Mouse (Mus musculus): ENCODE measurements at regions not wholly inside any gene's neighbourhood (a gene's known extent, or its start where the extent isn't known, plus 50 kb on each side); places are given as distances from the start of the nearest gene placed in this dataset.

GRCm38 (mm10) chr9:85483248-85483647, 156.1 kb upstream of the Tent5a start:
- Histone ChIP-seq H3K27me3 (replicated peaks) (no peaks in the 10 kb centered on the region), H3K4me2 (no peak overlapping the region), H3K9me3 (replicated peaks) (no peaks in the 10 kb centered on the region), H3K36me3 (no peaks in the 10 kb centered on the region), H3K4me3 (no peak overlapping the region), H3K9ac (no peak overlapping the region), H3K4me1 (replicated peaks) (no peaks in the 10 kb centered on the region), H3K27ac (ENCODE audit: poor library complexity, severe bottlenecking) (no peak overlapping the region)
- 83% methylated on average over 4 of the region's 4 CpGs for WGBS
- no peak for ATAC-seq (ENCODE audit: insufficient number of reproducible peaks, low FRiP score)

GRCm38 (mm10) chr9:85480566-85480965, 153.4 kb upstream of the Tent5a start:
- Histone ChIP-seq H3K4me3 (no peak overlapping the region), H3K9me3 (replicated peaks) (no peaks in the 10 kb centered on the region), H3K4me2 (no peak overlapping the region), H3K36me3 (no peaks in the 10 kb centered on the region), H3K27me3 (replicated peaks) (no peaks in the 10 kb centered on the region), H3K27ac (ENCODE audit: poor library complexity, severe bottlenecking) (no peak overlapping the region), H3K9ac (no peak overlapping the region), H3K4me1 (replicated peaks) (no peaks in the 10 kb centered on the region)
- ATAC-seq (ENCODE audit: insufficient number of reproducible peaks, low FRiP score), result no peak
- 73% methylated on average over 2 of the region's 2 CpGs for WGBS

- 69% methylated on average over 3 of the region's 3 CpGs for WGBS
- no peak overlapping the region for H3K4me2 ChIP-seq
- no peak for ATAC-seq (ENCODE audit: insufficient number of reproducible peaks, low FRiP score)
Observed at GRCm38 (mm10) chr9:85475214-85475613, 148.1 kb upstream of the Tent5a start.

GRCm38 (mm10) chr9:85470264-85470821, 143.2 kb upstream of the Tent5a start:
- no peaks in the 10 kb centered on the region for H3K27me3 ChIP-seq (replicated peaks)
- no peaks in the 10 kb centered on the region for H3K9me3 ChIP-seq (replicated peaks)
- no peaks in the 10 kb centered on the region for H3K36me3 ChIP-seq
- no peak overlapping the region for H3K9ac ChIP-seq
- H3K4me2 ChIP-seq, result no peak overlapping the region
- no peak overlapping the region for H3K27ac ChIP-seq (ENCODE audit: poor library complexity, severe bottlenecking)
- H3K4me3 ChIP-seq, result no peak overlapping the region
- 66% methylated on average over 8 of the region's 8 CpGs for WGBS
- no peak for ATAC-seq (ENCODE audit: insufficient number of reproducible peaks, low FRiP score)
- H3K4me1 ChIP-seq (replicated peaks), result peaks cover 7% of the 10 kb centered on the region

More at GRCm38 (mm10) chr9:85475214-85475613, 148.1 kb upstream of the Tent5a start:
- no peak overlapping the region for H3K4me3 ChIP-seq
- H3K9ac ChIP-seq, result no peak overlapping the region
- no peaks in the 10 kb centered on the region for H3K9me3 ChIP-seq (replicated peaks)
- H3K4me1 ChIP-seq (replicated peaks), result no peaks in the 10 kb centered on the region
- H3K36me3 ChIP-seq, result no peaks in the 10 kb centered on the region
- no peaks in the 10 kb centered on the region for H3K27me3 ChIP-seq (replicated peaks)
- no peak overlapping the region for H3K27ac ChIP-seq (ENCODE audit: poor library complexity, severe bottlenecking)

GRCm38 (mm10) chr9:85469288-85469687, 142.1 kb upstream of the Tent5a start:
- WGBS, result 59% methylated on average over 3 of the region's 3 CpGs
- H3K27ac ChIP-seq (ENCODE audit: poor library complexity, severe bottlenecking), result peak overlapping the region; percentile 18; the same call in 1 of the 2 replicates

GRCm38 (mm10) chr9:85466671-85467070, 139.5 kb upstream of the Tent5a start:
- Histone ChIP-seq H3K27ac (ENCODE audit: poor library complexity, severe bottlenecking) (no peak overlapping the region), H3K4me2 (no peak overlapping the region), H3K4me3 (no peak overlapping the region), H3K9me3 (replicated peaks) (no peaks in the 10 kb centered on the region), H3K4me1 (replicated peaks) (peaks cover 7% of the 10 kb centered on the region), H3K36me3 (no peaks in the 10 kb centered on the region), H3K9ac (no peak overlapping the region), H3K27me3 (replicated peaks) (no peaks in the 10 kb centered on the region)
- ATAC-seq (ENCODE audit: insufficient number of reproducible peaks, low FRiP score), result no peak
- 60% methylated on average over 5 of the region's 5 CpGs for WGBS

More at GRCm38 (mm10) chr9:85469288-85469687, 142.1 kb upstream of the Tent5a start:
- Histone ChIP-seq H3K4me1 (replicated peaks) (peaks cover 7% of the 10 kb centered on the region), H3K9me3 (replicated peaks) (no peaks in the 10 kb centered on the region), H3K4me3 (no peak overlapping the region), H3K4me2 (no peak overlapping the region), H3K9ac (no peak overlapping the region), H3K27me3 (replicated peaks) (no peaks in the 10 kb centered on the region), H3K36me3 (no peaks in the 10 kb centered on the region)
- ATAC-seq (ENCODE audit: insufficient number of reproducible peaks, low FRiP score), result no peak

GRCm38 (mm10) chr9:85459062-85459805, 132.1 kb upstream of the Tent5a start:
- no peaks in the 10 kb centered on the region for H3K27me3 ChIP-seq (replicated peaks)
- ATAC-seq (ENCODE audit: insufficient number of reproducible peaks, low FRiP score), result no peak
- WGBS, result 83% methylated on average over 3 of the region's 3 CpGs
- H3K27ac ChIP-seq (ENCODE audit: poor library complexity, severe bottlenecking), result no peak overlapping the region
- H3K4me1 ChIP-seq (replicated peaks), result no peaks in the 10 kb centered on the region
- H3K4me3 ChIP-seq, result no peak overlapping the region
- H3K4me2 ChIP-seq, result no peak overlapping the region
- H3K9ac ChIP-seq, result no peak overlapping the region
- no peaks in the 10 kb centered on the region for H3K36me3 ChIP-seq
- H3K9me3 ChIP-seq (replicated peaks), result no peaks in the 10 kb centered on the region

- H3K9me3 ChIP-seq (replicated peaks), result no peaks in the 10 kb centered on the region
- no peak overlapping the region for H3K9ac ChIP-seq
- no peak overlapping the region for H3K4me2 ChIP-seq
- no peak for ATAC-seq (ENCODE audit: insufficient number of reproducible peaks, low FRiP score)
- H3K36me3 ChIP-seq, result no peaks in the 10 kb centered on the region
- no peaks in the 10 kb centered on the region for H3K4me1 ChIP-seq (replicated peaks)
- H3K27me3 ChIP-seq (replicated peaks), result no peaks in the 10 kb centered on the region
- 70% methylated on average over 2 of the region's 2 CpGs for WGBS
- no peak overlapping the region for H3K4me3 ChIP-seq
- no peak overlapping the region for H3K27ac ChIP-seq (ENCODE audit: poor library complexity, severe bottlenecking)
Observed at GRCm38 (mm10) chr9:85458356-85458755, 131.2 kb upstream of the Tent5a start.

- ATAC-seq (ENCODE audit: insufficient number of reproducible peaks, low FRiP score), result no peak
- Histone ChIP-seq H3K4me1 (replicated peaks) (no peaks in the 10 kb centered on the region), H3K9me3 (replicated peaks) (no peaks in the 10 kb centered on the region), H3K4me3 (no peak overlapping the region), H3K27me3 (replicated peaks) (no peaks in the 10 kb centered on the region), H3K36me3 (no peaks in the 10 kb centered on the region), H3K9ac (no peak overlapping the region), H3K27ac (ENCODE audit: poor library complexity, severe bottlenecking) (no peak overlapping the region), H3K4me2 (no peak overlapping the region)
- WGBS, result 62% methylated on average over 5 of the region's 5 CpGs
Observed at GRCm38 (mm10) chr9:85457400-85457799, 130.3 kb upstream of the Tent5a start.

- Histone ChIP-seq H3K9ac (no peak overlapping the region), H3K4me2 (no peak overlapping the region), H3K27me3 (replicated peaks) (no peaks in the 10 kb centered on the region), H3K27ac (ENCODE audit: poor library complexity, severe bottlenecking) (no peak overlapping the region), H3K4me1 (replicated peaks) (no peaks in the 10 kb centered on the region), H3K36me3 (no peaks in the 10 kb centered on the region), H3K9me3 (replicated peaks) (no peaks in the 10 kb centered on the region), H3K4me3 (no peak overlapping the region)
- ATAC-seq (ENCODE audit: insufficient number of reproducible peaks, low FRiP score), result no peak
- 84% methylated on average over 4 of the region's 4 CpGs for WGBS
Observed at GRCm38 (mm10) chr9:85455382-85455781, 128.2 kb upstream of the Tent5a start.

- no peak overlapping the region for H3K27ac ChIP-seq (ENCODE audit: poor library complexity, severe bottlenecking)
- no peak overlapping the region for H3K4me2 ChIP-seq
- no peaks in the 10 kb centered on the region for H3K4me1 ChIP-seq (replicated peaks)
- no peak overlapping the region for H3K9ac ChIP-seq
- WGBS, result 65% methylated on average over 8 of the region's 8 CpGs
- ATAC-seq (ENCODE audit: insufficient number of reproducible peaks, low FRiP score), result no peak
- H3K27me3 ChIP-seq (replicated peaks), result no peaks in the 10 kb centered on the region
- H3K36me3 ChIP-seq, result no peaks in the 10 kb centered on the region
- no peaks in the 10 kb centered on the region for H3K9me3 ChIP-seq (replicated peaks)
- H3K4me3 ChIP-seq, result no peak overlapping the region
Observed at GRCm38 (mm10) chr9:85452196-85452857, 125.2 kb upstream of the Tent5a start.

Measured in heart, embryonic 12.5 days (tissue).